Mouse (Mus musculus) heart, adult 2 months (tissue): ENCODE measurements at regions not wholly inside any gene's neighbourhood (a gene's known extent, or its start where the extent isn't known, plus 50 kb on each side); places are given as distances from the start of the nearest gene placed in this dataset.

Experiments used
- DNase-seq, 2 experiments: peaks; one replicate each; pipeline ENCODE4 v3.0.0; 2021
- H3K27ac ChIP-seq: fragments of 200-600 bp; 2 replicates; pipeline ENCODE4 v1.8.1; 2022
- H3K27me3 ChIP-seq: fragments of 200-500 bp; 2 replicates; pipeline ENCODE4 v1.6.1; 2012; ENCODE audit warnings: mild to moderate bottlenecking, low read length, inconsistent platforms, mixed read lengths; ENCODE audit not compliant: control insufficient read depth, insufficient read depth
- H3K36me3 ChIP-seq: fragments of 200-500 bp; 2 replicates; pipeline ENCODE4 v1.6.1; 2012; ENCODE audit warnings: low read length, inconsistent platforms; ENCODE audit not compliant: control insufficient read depth, insufficient read depth
- H3K4me1 ChIP-seq: fragments of 200-500 bp; 2 replicates; pipeline ENCODE4 v1.6.1; 2011; ENCODE audit warnings: low read length; ENCODE audit not compliant: control insufficient read depth, insufficient read depth
- H3K4me3 ChIP-seq: fragments of 200-600 bp; 2 replicates; pipeline ENCODE4 v1.8.1; 2022
- H3K79me2 ChIP-seq: fragments of 200-500 bp; replicated peaks from 2 replicates; pipeline ENCODE4 v1.6.1; 2012; ENCODE audit warnings: mild to moderate bottlenecking, inconsistent platforms, low read length, moderate library complexity, mixed read lengths; ENCODE audit not compliant: control insufficient read depth, insufficient read depth
- H3K9ac ChIP-seq: fragments of 200-500 bp; 2 replicates; pipeline ENCODE4 v1.6.1; 2012; ENCODE audit warnings: low read depth, mild to moderate bottlenecking, control low read depth, inconsistent platforms, low read length, mixed read lengths
- CTCF ChIP-seq: fragments of 200-600 bp; IDR thresholded peaks from 2 replicates; pipeline ENCODE4 v1.8.1; 2022; ENCODE audit warnings: antibody characterized with exemption, mild to moderate bottlenecking, moderate library complexity
- EP300 ChIP-seq: fragments of 200-500 bp; IDR thresholded peaks from 2 replicates; pipeline ENCODE4 v1.6.1; 2011; ENCODE audit warnings: low read depth, low read length, control low read depth; ENCODE audit not compliant: insufficient read depth
- POLR2A ChIP-seq: fragments of 200-500 bp; IDR thresholded peaks from 2 replicates; pipeline ENCODE4 v1.6.1; 2011; ENCODE audit warnings: mild to moderate bottlenecking, low read depth, low read length, control low read depth; ENCODE audit not compliant: insufficient read depth
- WGBS: fragments of 180-500 bp; shearing (Covaris S2); methylation state at CpG from one replicate; pipeline ENCODE4 v1.1.7; 2018; 5-methylcytosine and 5-hydroxymethylcytosine counted together
- intact Hi-C: fragments of 180-260 bp; cut with DNase I; formaldehyde crosslinking; loops from one replicate; pipeline ENCODE4 v1.15.1; 2025

GRCm38 (mm10) chr4:142334084-142334483, 94.9 kb upstream of the Kazn start:
- no peaks in the 10 kb centered on the region for H3K36me3 ChIP-seq
- H3K9ac ChIP-seq = no peak overlapping the region
- TF ChIP-seq EP300 (no peak), POLR2A (no peak), CTCF (no peak)
- no peaks in the 10 kb centered on the region for H3K79me2 ChIP-seq
- H3K4me3 ChIP-seq = no peak overlapping the region
- DNase-seq = no peak
- intact Hi-C loops = no loop called here
- H3K27me3 ChIP-seq = no peaks in the 10 kb centered on the region
- no peaks in the 10 kb centered on the region; the same call in 1 of the 2 replicates for H3K4me1 ChIP-seq
- 83% methylated on average over 7 of the region's 7 CpGs for WGBS
- no peak overlapping the region for H3K27ac ChIP-seq

- intact Hi-C loops = no loop called here
- Histone ChIP-seq H3K9ac (no peak overlapping the region), H3K4me3 (no peak overlapping the region), H3K4me1 (no peaks in the 10 kb centered on the region), H3K36me3 (no peaks in the 10 kb centered on the region), H3K27ac (no peak overlapping the region), H3K27me3 (no peaks in the 10 kb centered on the region), H3K79me2 (no peaks in the 10 kb centered on the region)
- no peak for DNase-seq
- no peak for TF ChIP-seq POLR2A
- TF ChIP-seq CTCF = peak; percentile 34
- WGBS = 90% methylated on average over 3 of the region's 3 CpGs
Observed at GRCm38 (mm10) chr4:142330599-142330998, 91.4 kb upstream of the Kazn start.

- H3K27me3 ChIP-seq = no peaks in the 10 kb centered on the region
- H3K79me2 ChIP-seq = no peaks in the 10 kb centered on the region
- no peak overlapping the region for H3K4me3 ChIP-seq
- no peak overlapping the region for H3K9ac ChIP-seq
- H3K36me3 ChIP-seq = no peaks in the 10 kb centered on the region
- no peaks in the 10 kb centered on the region for H3K4me1 ChIP-seq
- TF ChIP-seq POLR2A (no peak), EP300 (no peak), CTCF (peak; percentile 24)
- intact Hi-C loops = no loop called here
- no peak for DNase-seq
- WGBS = 74% methylated on average over 2 of the region's 2 CpGs
- H3K27ac ChIP-seq = no peak overlapping the region
Observed at GRCm38 (mm10) chr4:142329600-142329999, 90.4 kb upstream of the Kazn start.

- Histone ChIP-seq H3K27me3 (no peaks in the 10 kb centered on the region), H3K27ac (no peak overlapping the region), H3K4me1 (no peaks in the 10 kb centered on the region), H3K9ac (no peak overlapping the region), H3K4me3 (no peak overlapping the region), H3K36me3 (no peaks in the 10 kb centered on the region), H3K79me2 (no peaks in the 10 kb centered on the region)
- no peak for TF ChIP-seq POLR2A
- no peak for TF ChIP-seq CTCF
- TF ChIP-seq EP300 = no peak
- DNase-seq = no peak
- intact Hi-C loops = no loop called here
- WGBS = 76% methylated on average over 5 of the region's 5 CpGs
Observed at GRCm38 (mm10) chr4:142326511-142326910, 87.3 kb upstream of the Kazn start.

GRCm38 (mm10) chr4:142321209-142321863, 82.1 kb upstream of the Kazn start:
- Histone ChIP-seq H3K27ac (no peak overlapping the region), H3K79me2 (no peaks in the 10 kb centered on the region), H3K9ac (no peak overlapping the region), H3K4me1 (no peaks in the 10 kb centered on the region), H3K36me3 (no peaks in the 10 kb centered on the region), H3K27me3 (no peaks in the 10 kb centered on the region), H3K4me3 (no peak overlapping the region)
- no peak for DNase-seq
- 62% methylated on average over 14 of the region's 14 CpGs for WGBS
- intact Hi-C loops = no loop called here
- TF ChIP-seq CTCF (no peak), EP300 (no peak), POLR2A (no peak)

- 88% methylated on average over 6 of the region's 6 CpGs for WGBS
- intact Hi-C loops = no loop called here
- H3K27me3 ChIP-seq = no peaks in the 10 kb centered on the region
- no peak overlapping the region for H3K27ac ChIP-seq
- no peak for TF ChIP-seq CTCF
- TF ChIP-seq POLR2A = no peak
- TF ChIP-seq EP300 = no peak
- no peak overlapping the region for H3K9ac ChIP-seq
- no peaks in the 10 kb centered on the region for H3K4me1 ChIP-seq
- DNase-seq = no peak
- H3K79me2 ChIP-seq = no peaks in the 10 kb centered on the region
- no peak overlapping the region for H3K4me3 ChIP-seq
- no peaks in the 10 kb centered on the region for H3K36me3 ChIP-seq
Observed at GRCm38 (mm10) chr4:142310282-142310681, 71.1 kb upstream of the Kazn start.
